Mouse (Mus musculus): ENCODE measurements around the gene Cep170b. TPM values are rescaled to one million over a fixed set of nuclear protein-coding genes. Genes with fewer than 3 reads are reported as not detected.

The Cep170b gene
- polyA plus RNA-seq, 1 experiment: 22.8 TPM

DNA sequence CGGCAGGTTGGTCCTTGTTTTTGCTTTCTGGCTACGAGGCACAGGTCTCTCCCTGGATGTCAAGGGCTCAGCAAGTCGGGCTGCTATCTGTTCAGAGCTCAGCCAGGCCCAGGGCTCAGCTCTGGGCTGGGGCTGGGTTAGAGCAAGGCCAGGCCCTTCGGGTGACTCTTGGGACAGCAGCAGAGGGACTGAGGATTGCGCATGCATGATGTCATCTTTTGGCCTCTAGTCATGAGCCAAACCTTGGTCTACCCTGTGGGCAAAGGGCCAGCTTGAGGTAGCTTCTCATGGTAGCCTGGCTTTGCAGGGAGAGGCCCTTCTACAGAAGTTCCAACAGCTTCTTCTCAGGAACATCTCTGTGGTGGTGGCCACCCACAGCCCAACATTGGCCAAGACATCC lies 43.9 kb downstream of the Cep170b start:
- WGBS: 93% methylated on average over 5 of the region's 5 CpGs
- Histone ChIP-seq H3K4me3 (ENCODE audit: control insufficient read depth, insufficient read depth, low read length) (no peak overlapping the region), H3K27ac (ENCODE audit: control insufficient read depth, insufficient read depth, low read length) (no peak overlapping the region), H3K36me3 (ENCODE audit: control insufficient read depth, insufficient read depth, low read length) (no peaks in the 10 kb centered on the region), H3K27me3 (ENCODE audit: control insufficient read depth, insufficient read depth, low read length) (no peaks in the 10 kb centered on the region), H3K4me1 (replicated peaks; ENCODE audit: control insufficient read depth, insufficient read depth, low read length) (peaks cover 13% of the 10 kb centered on the region)
- no peak for TF ChIP-seq POLR2A (IDR thresholded peaks at IDR 0.05; ENCODE audit: control insufficient read depth, extremely low read depth, insufficient read depth, low read length, poor library complexity)
- no peak for TF ChIP-seq CTCF (IDR thresholded peaks at IDR 0.05; ENCODE audit: borderline replicate concordance, control insufficient read depth, extremely low read depth, insufficient read depth, low read length, poor library complexity)
- no peak for DNase-seq

DNA sequence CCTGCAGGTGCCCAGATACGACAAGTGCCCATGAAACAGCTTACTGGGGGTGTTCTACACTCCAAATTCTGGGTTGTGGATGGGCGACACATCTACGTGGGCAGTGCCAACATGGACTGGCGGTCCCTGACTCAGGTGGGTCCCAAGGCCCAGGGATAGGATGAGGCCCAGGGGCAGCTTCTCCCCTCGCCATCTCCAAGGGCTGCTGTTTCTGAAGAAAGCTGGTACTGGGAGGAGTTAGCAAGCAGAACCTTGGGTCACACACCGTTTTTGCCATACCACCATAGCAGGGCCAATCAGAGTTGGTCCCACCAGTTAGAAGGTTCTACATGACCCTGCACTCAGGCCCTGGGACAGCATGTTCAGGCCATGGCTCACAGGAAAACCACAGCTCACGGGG lies 44.7 kb downstream of the Cep170b start:
- DNase-seq: no peak
- WGBS: 88% methylated on average over 7 of the region's 7 CpGs
- peaks cover 13% of the 10 kb centered on the region for H3K4me1 ChIP-seq (replicated peaks; ENCODE audit: control insufficient read depth, insufficient read depth, low read length)
- no peaks in the 10 kb centered on the region for H3K36me3 ChIP-seq (ENCODE audit: control insufficient read depth, insufficient read depth, low read length)
- no peak overlapping the region for H3K27ac ChIP-seq (ENCODE audit: control insufficient read depth, insufficient read depth, low read length)
- no peak overlapping the region for H3K4me3 ChIP-seq (ENCODE audit: control insufficient read depth, insufficient read depth, low read length)
- H3K27me3 ChIP-seq (ENCODE audit: control insufficient read depth, insufficient read depth, low read length): no peaks in the 10 kb centered on the region
- TF ChIP-seq POLR2A (IDR thresholded peaks at IDR 0.05; ENCODE audit: control insufficient read depth, extremely low read depth, insufficient read depth, low read length, poor library complexity) (no peak), CTCF (IDR thresholded peaks at IDR 0.05; ENCODE audit: borderline replicate concordance, control insufficient read depth, extremely low read depth, insufficient read depth, low read length, poor library complexity) (no peak)

- Histone ChIP-seq H3K36me3 (ENCODE audit: control insufficient read depth, insufficient read depth, low read length) (no peaks in the 10 kb centered on the region), H3K4me1 (replicated peaks; ENCODE audit: control insufficient read depth, insufficient read depth, low read length) (peaks cover 3% of the 10 kb centered on the region), H3K27me3 (ENCODE audit: control insufficient read depth, insufficient read depth, low read length) (no peaks in the 10 kb centered on the region), H3K27ac (ENCODE audit: control insufficient read depth, insufficient read depth, low read length) (no peak overlapping the region), H3K4me3 (ENCODE audit: control insufficient read depth, insufficient read depth, low read length) (no peak overlapping the region)
- 97% methylated on average over 7 of the region's 7 CpGs for WGBS
- TF ChIP-seq CTCF (IDR thresholded peaks at IDR 0.05; ENCODE audit: borderline replicate concordance, control insufficient read depth, extremely low read depth, insufficient read depth, low read length, poor library complexity) (no peak), POLR2A (IDR thresholded peaks at IDR 0.05; ENCODE audit: control insufficient read depth, extremely low read depth, insufficient read depth, low read length, poor library complexity) (no peak)
- no peak for DNase-seq
These were observed 46.3 kb downstream of the Cep170b start for GRCm38 (mm10) chr12:112766586-112766985.

DNA sequence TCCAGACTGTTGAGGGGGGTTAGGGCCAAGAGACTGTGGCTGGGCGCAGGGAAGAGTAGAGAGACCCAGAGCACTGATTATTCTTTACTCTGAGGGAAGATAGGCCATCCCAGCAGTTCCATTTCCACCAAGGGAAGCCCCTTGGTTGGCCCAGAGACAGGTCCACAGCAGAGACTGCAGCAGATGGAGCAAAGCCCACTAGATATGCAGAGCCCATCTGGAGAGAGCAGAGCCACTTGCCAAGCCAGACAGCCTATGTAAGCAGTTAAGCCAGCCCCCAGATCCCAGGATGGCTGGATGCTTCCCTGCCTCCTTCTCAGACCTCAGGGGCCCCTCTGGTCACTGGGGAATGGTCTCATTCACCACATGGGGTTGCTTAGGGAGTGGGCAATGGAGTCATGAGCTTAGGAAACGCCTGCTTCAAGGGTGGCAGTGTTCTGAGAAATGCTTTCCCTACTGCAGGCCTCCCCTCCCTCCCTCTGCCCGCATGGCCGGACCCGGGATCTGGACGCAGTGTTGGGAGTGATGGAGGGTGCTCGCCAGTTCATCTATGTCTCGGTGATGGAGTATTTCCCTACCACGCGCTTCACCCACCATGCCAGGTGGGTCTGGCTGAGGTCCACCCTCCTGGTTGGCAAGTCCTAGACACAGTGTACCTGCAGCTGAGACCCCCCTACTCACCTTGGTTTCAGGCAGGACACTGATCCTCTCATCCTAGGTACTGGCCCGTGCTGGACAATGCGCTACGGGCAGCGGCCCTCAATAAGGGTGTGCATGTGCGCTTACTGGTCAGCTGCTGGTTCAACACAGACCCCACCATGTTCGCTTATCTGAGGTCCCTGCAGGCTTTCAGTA lies 47.0 kb downstream of the Cep170b start:
- Histone ChIP-seq H3K36me3 (ENCODE audit: control insufficient read depth, insufficient read depth, low read length) (no peaks in the 10 kb centered on the region), H3K27me3 (ENCODE audit: control insufficient read depth, insufficient read depth, low read length) (no peaks in the 10 kb centered on the region), H3K27ac (ENCODE audit: control insufficient read depth, insufficient read depth, low read length) (no peak overlapping the region), H3K4me3 (ENCODE audit: control insufficient read depth, insufficient read depth, low read length) (no peak overlapping the region), H3K4me1 (replicated peaks; ENCODE audit: control insufficient read depth, insufficient read depth, low read length) (no peaks in the 10 kb centered on the region; the same call in 1 of the 2 replicates)
- WGBS: 96% methylated on average over 16 of the region's 16 CpGs
- no peak for DNase-seq
- TF ChIP-seq POLR2A (IDR thresholded peaks at IDR 0.05; ENCODE audit: control insufficient read depth, extremely low read depth, insufficient read depth, low read length, poor library complexity) (no peak), CTCF (IDR thresholded peaks at IDR 0.05; ENCODE audit: borderline replicate concordance, control insufficient read depth, extremely low read depth, insufficient read depth, low read length, poor library complexity) (no peak)

- DNase-seq: no peak
- WGBS: 95% methylated on average over 8 of the region's 8 CpGs
- Histone ChIP-seq H3K27ac (ENCODE audit: control insufficient read depth, insufficient read depth, low read length) (no peak overlapping the region), H3K4me3 (ENCODE audit: control insufficient read depth, insufficient read depth, low read length) (no peak overlapping the region), H3K27me3 (ENCODE audit: control insufficient read depth, insufficient read depth, low read length) (no peaks in the 10 kb centered on the region), H3K36me3 (ENCODE audit: control insufficient read depth, insufficient read depth, low read length) (no peaks in the 10 kb centered on the region), H3K4me1 (replicated peaks; ENCODE audit: control insufficient read depth, insufficient read depth, low read length) (no peaks in the 10 kb centered on the region)
- no peak for TF ChIP-seq POLR2A (IDR thresholded peaks at IDR 0.05; ENCODE audit: control insufficient read depth, extremely low read depth, insufficient read depth, low read length, poor library complexity)
- no peak for TF ChIP-seq CTCF (IDR thresholded peaks at IDR 0.05; ENCODE audit: borderline replicate concordance, control insufficient read depth, extremely low read depth, insufficient read depth, low read length, poor library complexity)
These were observed 47.9 kb downstream of the Cep170b start for GRCm38 (mm10) chr12:112768166-112768565.

DNA sequence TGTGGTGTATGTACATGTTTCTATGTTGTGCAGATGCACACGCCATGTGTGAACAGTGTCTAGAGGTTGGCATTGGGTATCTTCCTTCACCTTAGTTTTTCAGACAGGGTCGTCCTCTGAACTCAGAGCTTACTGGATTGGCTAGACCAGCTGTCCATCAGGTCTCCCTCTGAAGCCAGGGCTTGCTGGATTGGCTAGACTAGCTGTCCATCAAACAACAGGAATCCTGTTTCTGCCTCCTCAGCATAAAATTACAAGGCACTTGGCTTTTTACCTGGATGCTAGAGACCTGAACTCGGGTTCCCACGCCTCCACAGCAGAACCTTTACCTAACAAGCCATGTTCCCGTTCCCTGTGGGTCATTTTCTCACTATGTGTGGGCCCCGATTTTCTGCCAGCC lies 48.8 kb downstream of the Cep170b start:
- WGBS: 91% methylated on average over 6 of the region's 6 CpGs
- no peaks in the 10 kb centered on the region for H3K27me3 ChIP-seq (ENCODE audit: control insufficient read depth, insufficient read depth, low read length)

More for the DNA sequence above, 48.8 kb downstream of the Cep170b start:
- Histone ChIP-seq H3K27ac (ENCODE audit: control insufficient read depth, insufficient read depth, low read length) (no peak overlapping the region), H3K4me3 (ENCODE audit: control insufficient read depth, insufficient read depth, low read length) (no peak overlapping the region), H3K36me3 (ENCODE audit: control insufficient read depth, insufficient read depth, low read length) (no peaks in the 10 kb centered on the region), H3K4me1 (replicated peaks; ENCODE audit: control insufficient read depth, insufficient read depth, low read length) (no peaks in the 10 kb centered on the region)
- DNase-seq: no peak
- no peak for TF ChIP-seq CTCF (IDR thresholded peaks at IDR 0.05; ENCODE audit: borderline replicate concordance, control insufficient read depth, extremely low read depth, insufficient read depth, low read length, poor library complexity)
- TF ChIP-seq POLR2A (IDR thresholded peaks at IDR 0.05; ENCODE audit: control insufficient read depth, extremely low read depth, insufficient read depth, low read length, poor library complexity): no peak
